Mouse (Mus musculus): Measurements from ENCODE around the gene Gnat1. TPM values are rescaled to one million over a fixed set of nuclear protein-coding genes. Genes with fewer than 3 reads are reported as not detected.
A peak's percentile ranks its signal among the peaks of the same experiment; 100 is the strongest.

The Gnat1 gene
- polyA plus RNA-seq, 1 experiment from 2014 or later: 0.30 TPM

GRCm38 (mm10) chr9:107674609-107675429 is 4.7 kb downstream of the Gnat1 start:
- Histone ChIP-seq H3K36me3 (ENCODE audit: insufficient read depth, low read length) (no peaks in the 10 kb centered on the region), H3K4me2 (replicated peaks; ENCODE audit: low read depth, low read length) (no peak overlapping the region), H3K27ac (ENCODE audit: low read length) (no peak overlapping the region), H3K4me1 (ENCODE audit: insufficient read depth, low read depth, low read length) (no peaks in the 10 kb centered on the region), H3K4me3 (ENCODE audit: low read depth, low read length) (no peak overlapping the region), H3K27me3 (replicated peaks; ENCODE audit: insufficient read depth, low read length) (peaks cover 11% of the 10 kb centered on the region; the same call in 1 of the 2 replicates), H3K9me3 (ENCODE audit: low read length) (no peaks in the 10 kb centered on the region), H3K9ac (replicated peaks; ENCODE audit: low read depth) (no peak overlapping the region)
- ATAC-seq (no peak), DNase-seq (ENCODE audit: low spot score) (no peak)
- whole genome bisulfite sequencing: 65% methylated on average over 9 of the region's 9 CpGs
- TF ChIP-seq EP300 (IDR thresholded peaks at IDR 0.05) (no peak), CTCF (IDR thresholded peaks at IDR 0.05) (no peak)

- H3K9me3 ChIP-seq (ENCODE audit: low read length): no peaks in the 10 kb centered on the region
- WGBS: 62% methylated on average over 5 of the region's 5 CpGs
- no peak overlapping the region for H3K4me3 ChIP-seq (ENCODE audit: low read depth, low read length)
- H3K27ac ChIP-seq (ENCODE audit: low read length): no peak overlapping the region
- peaks cover 15% of the 10 kb centered on the region for H3K4me1 ChIP-seq (ENCODE audit: insufficient read depth, low read depth, low read length)
- no peak overlapping the region for H3K4me2 ChIP-seq (replicated peaks; ENCODE audit: low read depth, low read length)
- TF ChIP-seq EP300 (IDR thresholded peaks at IDR 0.05) (no peak), CTCF (IDR thresholded peaks at IDR 0.05) (no peak)
- no peak for ATAC-seq
- no peak overlapping the region for H3K9ac ChIP-seq (replicated peaks; ENCODE audit: low read depth)
- no peaks in the 10 kb centered on the region for H3K36me3 ChIP-seq (ENCODE audit: insufficient read depth, low read length)
- DNase-seq (ENCODE audit: low spot score): no peak
- H3K27me3 ChIP-seq (replicated peaks; ENCODE audit: insufficient read depth, low read length): no peaks in the 10 kb centered on the region
Observed at GRCm38 (mm10) chr9:107670259-107670658, 9.3 kb downstream of the Gnat1 start.

GRCm38 (mm10) chr9:107669480-107669945 is 10.0 kb downstream of the Gnat1 start, which contains the start of gene Slc38a3:
Gene Slc38a3 (minus strand): TSS chr9:107669530.
- H3K27ac ChIP-seq (ENCODE audit: low read length): no peak within 1 kb of the TSS
- WGBS: 86% methylated on average over 9 of the region's 9 CpGs
- ATAC-seq (no peak), DNase-seq (ENCODE audit: low spot score) (no peak)
- no peaks in the 10 kb centered on the region for H3K36me3 ChIP-seq (ENCODE audit: insufficient read depth, low read length)
- no peak within 1 kb of the TSS for H3K4me3 ChIP-seq (ENCODE audit: low read depth, low read length)
- peaks cover 15% of the 10 kb centered on the region for H3K4me1 ChIP-seq (ENCODE audit: insufficient read depth, low read depth, low read length)
- H3K9ac ChIP-seq (replicated peaks; ENCODE audit: low read depth): no peak within 1 kb of the TSS
- no peak for TF ChIP-seq EP300 (IDR thresholded peaks at IDR 0.05)
- no peak for TF ChIP-seq CTCF (IDR thresholded peaks at IDR 0.05)
- no peaks in the 10 kb centered on the region for H3K27me3 ChIP-seq (replicated peaks; ENCODE audit: insufficient read depth, low read length)
- no peaks in the 10 kb centered on the region for H3K9me3 ChIP-seq (ENCODE audit: low read length)
- no peak within 1 kb of the TSS for H3K4me2 ChIP-seq (replicated peaks; ENCODE audit: low read depth, low read length)

- no peak overlapping the region for H3K4me3 ChIP-seq (ENCODE audit: low read depth, low read length)
- peaks cover 15% of the 10 kb centered on the region for H3K4me1 ChIP-seq (ENCODE audit: insufficient read depth, low read depth, low read length)
- no peaks in the 10 kb centered on the region for H3K9me3 ChIP-seq (ENCODE audit: low read length)
- no peak for DNase-seq (ENCODE audit: low spot score)
- no peak overlapping the region for H3K4me2 ChIP-seq (replicated peaks; ENCODE audit: low read depth, low read length)
- H3K27me3 ChIP-seq (replicated peaks; ENCODE audit: insufficient read depth, low read length): no peaks in the 10 kb centered on the region
- no peak overlapping the region for H3K9ac ChIP-seq (replicated peaks; ENCODE audit: low read depth)
- 73% methylated on average over 3 of the region's 3 CpGs for WGBS
- TF ChIP-seq CTCF (IDR thresholded peaks at IDR 0.05): no peak
- no peak for TF ChIP-seq EP300 (IDR thresholded peaks at IDR 0.05)
- ATAC-seq: no peak
- no peaks in the 10 kb centered on the region for H3K36me3 ChIP-seq (ENCODE audit: insufficient read depth, low read length)
- H3K27ac ChIP-seq (ENCODE audit: low read length): no peak overlapping the region
Observed at GRCm38 (mm10) chr9:107668916-107669315, 10.6 kb downstream of the Gnat1 start.

- no peak for DNase-seq (ENCODE audit: low spot score)
- no peaks in the 10 kb centered on the region for H3K36me3 ChIP-seq (ENCODE audit: insufficient read depth, low read length)
- TF ChIP-seq CTCF (IDR thresholded peaks at IDR 0.05) (no peak), EP300 (IDR thresholded peaks at IDR 0.05) (no peak)
- no peaks in the 10 kb centered on the region for H3K27me3 ChIP-seq (replicated peaks; ENCODE audit: insufficient read depth, low read length)
- H3K9ac ChIP-seq (replicated peaks; ENCODE audit: low read depth): no peak overlapping the region
- H3K4me1 ChIP-seq (ENCODE audit: insufficient read depth, low read depth, low read length): peaks cover 15% of the 10 kb centered on the region
- no peaks in the 10 kb centered on the region for H3K9me3 ChIP-seq (ENCODE audit: low read length)
- no peak overlapping the region for H3K27ac ChIP-seq (ENCODE audit: low read length)
- no peak; the same call in 1 of the 2 replicates for ATAC-seq
- no peak overlapping the region for H3K4me3 ChIP-seq (ENCODE audit: low read depth, low read length)
- H3K4me2 ChIP-seq (replicated peaks; ENCODE audit: low read depth, low read length): no peak overlapping the region
- WGBS: 47% methylated on average over 8 of the region's 8 CpGs
Observed at GRCm38 (mm10) chr9:107668011-107668410, 11.5 kb downstream of the Gnat1 start.

GRCm38 (mm10) chr9:107667219-107667618 is 12.3 kb downstream of the Gnat1 start:
- Histone ChIP-seq H3K4me1 (ENCODE audit: insufficient read depth, low read depth, low read length) (peaks cover 15% of the 10 kb centered on the region), H3K4me3 (ENCODE audit: low read depth, low read length) (peak overlapping the region; percentile 29), H3K27ac (ENCODE audit: low read length) (no peak overlapping the region), H3K27me3 (replicated peaks; ENCODE audit: insufficient read depth, low read length) (no peaks in the 10 kb centered on the region), H3K4me2 (replicated peaks; ENCODE audit: low read depth, low read length) (peak overlapping the region; percentile 74), H3K9ac (replicated peaks; ENCODE audit: low read depth) (0 out of 2 replicates have a peak overlapping the region, but pooled peaks have one; percentile 5), H3K9me3 (ENCODE audit: low read length) (no peaks in the 10 kb centered on the region), H3K36me3 (ENCODE audit: insufficient read depth, low read length) (no peaks in the 10 kb centered on the region)
- peak; percentile 47 for DNase-seq (ENCODE audit: low spot score)
- under 1% methylated on average over 24 of the region's 24 CpGs for WGBS
- ATAC-seq: peak; percentile 90
- TF ChIP-seq CTCF (IDR thresholded peaks at IDR 0.05) (no peak), EP300 (IDR thresholded peaks at IDR 0.05) (no peak)
